Mouse (Mus musculus) thymus, adult 2 months (tissue): ENCODE measurements around the gene Rasa3.

ENCODE experiments used
- CTCF ChIP-seq: fragments of 200-500 bp; IDR thresholded peaks from 2 replicates; pipeline ENCODE4 v1.5.1; 2012; ENCODE audit warnings: mild to moderate bottlenecking, control low read depth, low read length, moderate library complexity, borderline replicate concordance; ENCODE audit not compliant: control insufficient read depth, poor library complexity, insufficient read depth; ENCODE audit errors: extremely low read depth
- POLR2A ChIP-seq: fragments of 200-500 bp; IDR thresholded peaks from 2 replicates; pipeline ENCODE4 v1.6.1; 2012; ENCODE audit warnings: mild to moderate bottlenecking, low read length, control low read depth, moderate library complexity; ENCODE audit not compliant: control insufficient read depth, poor library complexity, insufficient read depth; ENCODE audit errors: extremely low read depth

GRCm38 (mm10) chr8:13517284-13517781 is 160.1 kb downstream of the Rasa3 start:
- TF ChIP-seq CTCF, result no peak
- TF ChIP-seq POLR2A, result no peak
